ENCODE assay signal across 7 mouse cellular contexts in the genomic region with DNA sequence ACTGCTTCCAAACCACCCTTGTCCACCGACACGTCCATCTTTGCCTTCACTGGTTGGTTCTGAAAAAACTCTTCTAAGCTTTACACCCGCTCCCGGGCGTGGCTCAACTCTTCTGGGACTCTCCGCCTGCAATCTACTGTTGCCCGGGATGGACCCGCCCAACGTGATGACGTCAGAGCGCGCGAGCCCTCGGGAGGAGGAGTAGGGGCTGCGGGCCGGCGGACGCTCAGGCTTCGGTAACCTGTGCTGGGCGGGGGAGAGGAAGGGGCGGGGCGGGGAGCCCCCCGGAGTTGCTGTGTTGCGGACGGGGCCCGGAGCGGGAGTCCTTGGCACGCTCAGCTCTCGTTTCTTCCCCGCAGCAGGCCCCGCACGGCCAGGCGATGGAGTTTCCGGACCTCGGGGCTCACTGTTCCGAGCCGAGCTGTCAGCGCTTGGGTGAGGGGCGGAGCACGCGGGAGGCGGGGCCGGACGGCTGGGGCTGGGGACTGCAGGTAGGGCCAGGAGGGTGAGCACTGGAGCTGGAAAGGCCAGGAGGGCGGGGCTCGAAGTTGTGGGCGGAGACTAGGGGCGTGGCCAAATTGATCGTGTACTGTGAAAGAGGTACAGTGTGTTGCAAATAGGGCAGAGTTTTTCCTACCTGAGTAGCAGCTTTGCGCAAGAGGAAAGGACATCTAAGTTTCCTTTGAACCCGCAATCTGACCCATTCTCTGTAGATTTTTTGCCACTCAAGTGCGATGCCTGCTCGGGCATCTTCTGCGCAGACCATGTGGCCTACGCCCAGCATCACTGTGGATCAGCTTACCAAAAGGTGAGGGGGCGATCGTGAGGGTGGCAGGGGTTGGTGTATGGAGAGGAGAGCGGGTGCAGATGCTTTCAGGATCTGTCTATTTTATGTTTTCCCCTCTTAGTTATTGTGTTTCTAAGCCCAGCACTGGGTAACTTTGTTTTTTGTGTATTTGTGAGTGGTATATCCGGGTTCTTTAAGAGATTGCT. TPM values are rescaled to one million over a fixed set of nuclear protein-coding genes. Genes with fewer than 3 reads are reported as not detected.
DNase-seq lines count a peak whose midpoint lies in the region; ATAC-seq lines count a peak whose summit lies in the region.

Gene Zfand2b, plus strand, starts transcription at position 175 of the 993 bp plus-strand sequence.

- H3K4me2 ChIP-seq in embryonic facial prominence, embryonic 12.5 days (replicated peaks): peak within 1 kb of the TSS; percentile 65
- peak within 1 kb of the TSS; percentile 58 for H3K4me2 ChIP-seq in limb, embryonic 11.5 days (ENCODE audit: low read depth, severe bottlenecking)
- H3K4me2 ChIP-seq in midbrain, embryonic 14.5 days (ENCODE audit: low read length): peak within 1 kb of the TSS; percentile 72

- peak within 1 kb of the TSS; percentile 75 for H3K4me3 ChIP-seq in embryonic facial prominence, embryonic 12.5 days
- peak within 1 kb of the TSS; percentile 74 for H3K4me3 ChIP-seq in limb, embryonic 11.5 days (ENCODE audit: low read depth, low read length)
- peak within 1 kb of the TSS; percentile 77 for H3K4me3 ChIP-seq in midbrain, embryonic 14.5 days (replicated peaks; ENCODE audit: low read depth, low read length)

- peak within 1 kb of the TSS; percentile 93 for H3K27ac ChIP-seq in embryonic facial prominence, embryonic 12.5 days
- H3K27ac ChIP-seq in limb, embryonic 11.5 days (replicated peaks; ENCODE audit: low read depth, low read length): peak within 1 kb of the TSS; percentile 64; the same call in 1 of the 2 replicates
- peak within 1 kb of the TSS; percentile 85 for H3K27ac ChIP-seq in midbrain, embryonic 14.5 days (replicated peaks; ENCODE audit: low read depth, low read length)

- peak; percentile 98 for ATAC-seq in embryonic facial prominence, embryonic 12.5 days (ENCODE audit: insufficient number of reproducible peaks, insufficient read depth, low FRiP score, low TSS enrichment)
- peak; percentile 98 for ATAC-seq in limb, embryonic 11.5 days (ENCODE audit: insufficient number of reproducible peaks, low FRiP score, low TSS enrichment, low read depth)
- peak; percentile 95 for ATAC-seq in midbrain, embryonic 14.5 days (ENCODE audit: low FRiP score, low TSS enrichment)

- H3K9ac ChIP-seq in embryonic facial prominence, embryonic 12.5 days: peak within 1 kb of the TSS; percentile 58
- peak within 1 kb of the TSS; percentile 48 for H3K9ac ChIP-seq in limb, embryonic 11.5 days (ENCODE audit: low read length)
- H3K9ac ChIP-seq in midbrain, embryonic 14.5 days (replicated peaks; ENCODE audit: low read length): peak within 1 kb of the TSS; percentile 59

- H3K4me1 ChIP-seq in embryonic facial prominence, embryonic 12.5 days: peaks cover 13% of the 10 kb centered on the region
- peaks cover 4% of the 10 kb centered on the region for H3K4me1 ChIP-seq in limb, embryonic 11.5 days (ENCODE audit: control insufficient read depth, insufficient read depth, low read length)
- H3K4me1 ChIP-seq in midbrain, embryonic 14.5 days (ENCODE audit: control insufficient read depth, insufficient read depth, low read length): peaks cover 7% of the 10 kb centered on the region

- H3K27me3 ChIP-seq in embryonic facial prominence, embryonic 12.5 days: no peaks in the 10 kb centered on the region
- H3K27me3 ChIP-seq in limb, embryonic 11.5 days (ENCODE audit: control insufficient read depth, insufficient read depth, low read length): no peaks in the 10 kb centered on the region
- H3K27me3 ChIP-seq in midbrain, embryonic 14.5 days (ENCODE audit: control insufficient read depth, insufficient read depth, low read length): no peaks in the 10 kb centered on the region

- 2% methylated on average over 57 of the region's 59 CpGs for WGBS in embryonic facial prominence, embryonic 12.5 days
- under 1% methylated on average over 57 of the region's 59 CpGs for WGBS in limb, embryonic 11.5 days
- 1% methylated on average over 59 of the region's 59 CpGs for WGBS in midbrain, embryonic 14.5 days

- peak; percentile 99 for DNase-seq in adrenal gland, postnatal 25 days
- DNase-seq in heart, adult 11 months: peak; percentile 100
- DNase-seq in kidney, adult 18-20 months: peak; percentile 99
- DNase-seq in limb, embryonic 11.5 days (ENCODE audit: low spot score): peak; percentile 99
- DNase-seq in midbrain, embryonic 14.5 days: peak; percentile 97
- DNase-seq in spleen, adult 18-20 months: peak; percentile 98 to 99

- no peaks in the 10 kb centered on the region for H3K9me3 ChIP-seq in embryonic facial prominence, embryonic 12.5 days
- H3K9me3 ChIP-seq in limb, embryonic 11.5 days (ENCODE audit: control insufficient read depth, low read length): no peaks in the 10 kb centered on the region
- H3K9me3 ChIP-seq in midbrain, embryonic 14.5 days (ENCODE audit: control insufficient read depth, low read length): no peaks in the 10 kb centered on the region

- peaks cover 37% of the 10 kb centered on the region for H3K36me3 ChIP-seq in embryonic facial prominence, embryonic 12.5 days
- peaks cover 13% of the 10 kb centered on the region for H3K36me3 ChIP-seq in limb, embryonic 11.5 days (ENCODE audit: control insufficient read depth, insufficient read depth, low read length)
- peaks cover 38% of the 10 kb centered on the region for H3K36me3 ChIP-seq in midbrain, embryonic 14.5 days (ENCODE audit: control insufficient read depth, insufficient read depth, low read length)

RNA-seq across cellular contexts. Expression of gene Zfand2b, which starts in this region (rescaled TPM):
- 36.0 and 39.8 TPM in 2 replicates for total RNA-seq in adrenal gland, postnatal 25 days (2021)
- 40.6 and 42.4 TPM in 2 replicates for polyA plus RNA-seq in embryonic facial prominence, embryonic 12.5 days (2016; fragmentation: Nextera tagmentation; extraction: Ambion mirVana)
- 30.2 and 31.3 TPM in 2 replicates for polyA plus RNA-seq in limb, embryonic 11.5 days (2014; fragmentation: Nextera tagmentation; extraction: Ambion mirVana)
- 34.5 and 34.8 TPM in 2 replicates for polyA plus RNA-seq in midbrain, embryonic 14.5 days (2014; fragmentation: Nextera tagmentation; extraction: Ambion mirVana)

Comparison
In these comparisons a context has a peak if more than half of its experiments do, and no peak if none do; other contexts are left out.
1. Peak in every context shown above with its lines: DNase-seq, ATAC-seq, H3K4me3 ChIP-seq and H3K27ac ChIP-seq.